Mouse (Mus musculus) C2C12 (cell line): ENCODE measurements at regions not wholly inside any gene's neighbourhood (a gene's known extent, or its start where the extent isn't known, plus 50 kb on each side); places are given as distances from the start of the nearest gene placed in this dataset.

Experiments
- H3K27me3 ChIP-seq: one replicate; pipeline ENCODE4 v1.6.1; 2011; ENCODE audit not compliant: control insufficient read depth, insufficient read depth, insufficient read length
- H3K36me3 ChIP-seq: one replicate; pipeline ENCODE4 v1.6.1; 2011; ENCODE audit not compliant: control insufficient read depth, insufficient read depth
- H3K4me3 ChIP-seq: one replicate; pipeline ENCODE4 v1.5.1; 2011; ENCODE audit warnings: mild to moderate bottlenecking, control low read depth; ENCODE audit not compliant: poor library complexity, insufficient read depth, severe bottlenecking
- H3K79me2 ChIP-seq: one replicate; pipeline ENCODE4 v1.6.1; 2011; ENCODE audit not compliant: control insufficient read depth, insufficient read depth
- H3K79me3 ChIP-seq: one replicate; pipeline ENCODE4 v1.6.1; 2011; ENCODE audit warnings: low read depth, control low read depth
- H3ac ChIP-seq: one replicate; pipeline ENCODE3; 2011; ENCODE audit warnings: low read depth; ENCODE audit not compliant: control insufficient read depth, insufficient read length
- CEBPB ChIP-seq: IDR thresholded peaks from one replicate; pipeline ENCODE4 v1.6.1; 2011; ENCODE audit warnings: low read depth, mild to moderate bottlenecking, control low read depth, moderate library complexity
- CTCF ChIP-seq: IDR thresholded peaks from one replicate; pipeline ENCODE4 v1.5.1; 2011; ENCODE audit not compliant: control insufficient read depth, insufficient read depth, insufficient read length
- MAX ChIP-seq: IDR thresholded peaks from one replicate; pipeline ENCODE4 v1.6.1; 2011; ENCODE audit warnings: mild to moderate bottlenecking, control low read depth
- MYOD1 ChIP-seq: IDR thresholded peaks from one replicate; pipeline ENCODE4 v1.6.1; 2011; ENCODE audit warnings: low read depth; ENCODE audit not compliant: control insufficient read depth, insufficient read length
- MYOG ChIP-seq: IDR thresholded peaks from one replicate; pipeline ENCODE4 v1.6.1; 2011; ENCODE audit not compliant: control insufficient read depth, insufficient read length; ENCODE audit errors: extremely low read depth
- USF1 ChIP-seq: IDR thresholded peaks from one replicate; pipeline ENCODE4 v1.6.1; 2011; ENCODE audit warnings: low read depth, mild to moderate bottlenecking, control low read depth, moderate library complexity

DNA sequence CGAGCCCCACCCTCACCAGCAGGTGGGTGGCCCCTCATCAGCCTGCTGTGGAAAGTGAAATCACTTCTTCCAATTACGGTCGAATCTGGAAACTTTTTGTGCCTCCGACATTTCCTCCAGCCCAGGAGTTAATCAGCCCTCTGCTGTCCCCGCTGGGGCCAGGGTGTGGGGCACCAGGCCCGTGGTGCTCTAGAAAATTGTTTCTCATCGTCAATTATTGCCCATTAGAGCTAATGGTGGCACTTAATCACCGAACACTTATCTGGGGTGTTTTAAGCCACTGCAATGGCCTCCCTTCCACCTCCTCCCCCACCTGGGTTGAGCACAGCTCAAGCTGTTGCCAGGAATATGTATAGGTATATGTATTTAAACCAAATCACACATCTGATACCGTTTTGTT is 72.2 kb downstream of the Barx1 start:
- H3K79me3 ChIP-seq = no peaks in the 10 kb centered on the region
- TF ChIP-seq CEBPB = no peak
- no peak for TF ChIP-seq MAX
- no peak for TF ChIP-seq CTCF
- no peak for TF ChIP-seq MYOD1
- peaks cover 92% of the 10 kb centered on the region for H3K27me3 ChIP-seq
- H3K36me3 ChIP-seq = no peaks in the 10 kb centered on the region
- no peak overlapping the region for H3K4me3 ChIP-seq
- no peak overlapping the region for H3ac ChIP-seq
- H3K79me2 ChIP-seq = no peaks in the 10 kb centered on the region

DNA sequence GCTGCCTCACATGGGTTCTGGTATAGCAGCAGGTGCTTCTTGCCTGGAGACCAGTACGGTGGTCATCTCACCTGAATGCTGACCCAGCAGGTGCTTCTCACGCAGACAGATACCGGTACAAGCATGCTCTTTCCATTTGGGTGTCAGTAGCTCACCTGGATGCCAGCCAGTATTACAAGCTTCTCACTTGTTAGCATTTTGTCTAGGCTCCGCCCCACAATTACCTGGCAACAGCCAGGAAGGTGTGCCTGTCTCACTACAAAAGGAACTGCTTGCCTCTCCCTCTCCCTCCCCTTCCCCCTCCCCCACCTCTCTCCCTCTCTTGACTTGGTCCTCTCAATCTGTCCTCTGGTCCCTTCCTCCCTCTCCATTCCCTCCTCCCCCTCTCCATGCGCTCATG is 82.8 kb downstream of the Barx1 start:
- H3K4me3 ChIP-seq = no peak overlapping the region
- no peak for TF ChIP-seq MYOD1
- TF ChIP-seq MAX = no peak
- no peak for TF ChIP-seq USF1
- no peak for TF ChIP-seq CTCF
- TF ChIP-seq MYOG = no peak

DNA sequence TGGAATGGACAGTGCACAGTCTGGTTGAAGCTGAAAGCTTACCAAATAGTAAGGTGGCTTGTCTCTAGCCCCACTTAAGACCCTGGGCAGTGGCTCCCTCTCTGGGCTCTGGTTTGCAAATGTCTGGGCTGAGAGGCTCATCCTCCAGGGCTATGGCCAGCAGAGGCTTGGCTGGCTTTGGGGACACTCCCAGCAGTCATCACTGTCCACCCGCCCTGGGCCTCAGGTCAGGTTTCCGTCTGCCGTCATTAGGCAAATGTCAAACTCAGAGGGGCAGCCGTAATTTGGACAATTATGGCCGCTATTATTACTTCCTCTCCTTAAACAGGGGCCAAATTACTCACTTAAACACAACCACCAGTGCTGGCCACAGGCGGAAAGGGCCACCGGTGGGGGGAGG is 83.5 kb downstream of the Barx1 start:
- H3K79me2 ChIP-seq = no peaks in the 10 kb centered on the region
- H3K36me3 ChIP-seq = no peaks in the 10 kb centered on the region
- no peak overlapping the region for H3ac ChIP-seq
- TF ChIP-seq USF1 = no peak
- TF ChIP-seq CEBPB = no peak
- H3K4me3 ChIP-seq = no peak overlapping the region
- H3K27me3 ChIP-seq = peaks cover 58% of the 10 kb centered on the region
- no peaks in the 10 kb centered on the region for H3K79me3 ChIP-seq

More for the DNA sequence above, 82.8 kb downstream of the Barx1 start:
- H3K36me3 ChIP-seq = no peaks in the 10 kb centered on the region
- H3K79me3 ChIP-seq = no peaks in the 10 kb centered on the region
- no peaks in the 10 kb centered on the region for H3K79me2 ChIP-seq
- H3K27me3 ChIP-seq = peaks cover 60% of the 10 kb centered on the region
- no peak overlapping the region for H3ac ChIP-seq
